Mouse (Mus musculus): ENCODE results near the gene Cdk8.
"Not testable (repeated sequence)": the region's sequence is repeated elsewhere in the genome, so short reads cannot be mapped to it uniquely, and the experiment has no call there.

Cdk8 gene

GRCm38 (mm10) chr5:146230864-146231654 lies at the start of gene Cdk8:
Cdk8 (plus strand) TSS chr5:146231230.
- DNase-seq (ENCODE audit: low spot score in 2 of 2): peak; percentile 93 to 94

GRCm38 (mm10) chr5:146185204-146185603 lies 45.8 kb upstream of the Cdk8 start, which contains the start of gene 1700001J03Rik:
1700001J03Rik (minus strand) TSS chr5:146185304.
- not testable (repeated sequence) for DNase-seq (ENCODE audit: low spot score in 2 of 2)

- DNase-seq (ENCODE audit: low spot score in 2 of 2): peak; percentile 11 to 31
Measured at GRCm38 (mm10) chr5:146187441-146187840, 43.6 kb upstream of the Cdk8 start.

- no peak for DNase-seq (ENCODE audit: low spot score in 2 of 2)
Measured at GRCm38 (mm10) chr5:146188144-146188543, 42.9 kb upstream of the Cdk8 start.

- no peak for DNase-seq (ENCODE audit: low spot score in 2 of 2)
Measured at GRCm38 (mm10) chr5:146188712-146189111, 42.3 kb upstream of the Cdk8 start.

GRCm38 (mm10) chr5:146190093-146190492 lies 40.9 kb upstream of the Cdk8 start:
- DNase-seq (ENCODE audit: low spot score in 2 of 2): no peak

GRCm38 (mm10) chr5:146190501-146191269 lies 40.3 kb upstream of the Cdk8 start:
- DNase-seq (ENCODE audit: low spot score in 2 of 2): no peak

- DNase-seq (ENCODE audit: low spot score in 2 of 2): no peak
Measured at GRCm38 (mm10) chr5:146193360-146193759, 37.7 kb upstream of the Cdk8 start.

- DNase-seq (ENCODE audit: low spot score in 2 of 2): no peak
Measured at GRCm38 (mm10) chr5:146199073-146199472, 32.0 kb upstream of the Cdk8 start.

- DNase-seq (ENCODE audit: low spot score in 2 of 2): no peak
Measured at GRCm38 (mm10) chr5:146199540-146199939, 31.5 kb upstream of the Cdk8 start.

- DNase-seq (ENCODE audit: low spot score in 2 of 2): no peak
Measured at GRCm38 (mm10) chr5:146200580-146200979, 30.4 kb upstream of the Cdk8 start.

- DNase-seq (ENCODE audit: low spot score in 2 of 2): no peak
Measured at GRCm38 (mm10) chr5:146203921-146204320, 27.1 kb upstream of the Cdk8 start.

- no peak for DNase-seq (ENCODE audit: low spot score in 2 of 2)
Measured at GRCm38 (mm10) chr5:146205537-146205936, 25.5 kb upstream of the Cdk8 start.

GRCm38 (mm10) chr5:146220501-146220878 lies 10.5 kb upstream of the Cdk8 start:
- DNase-seq (ENCODE audit: low spot score in 2 of 2): no peak

- DNase-seq (ENCODE audit: low spot score in 2 of 2): peak; percentile 92 to 96
Measured at GRCm38 (mm10) chr5:146220879-146221714, 9.9 kb upstream of the Cdk8 start, which contains the start of gene Rnf6. Rnf6 (minus strand) TSS chr5:146221555.

GRCm38 (mm10) chr5:146221722-146222121 lies 9.3 kb upstream of the Cdk8 start:
- DNase-seq (ENCODE audit: low spot score in 2 of 2): no peak

GRCm38 (mm10) chr5:146223786-146224185 lies 7.2 kb upstream of the Cdk8 start:
- DNase-seq (ENCODE audit: low spot score in 2 of 2): no peak

GRCm38 (mm10) chr5:146227496-146227895 lies 3.5 kb upstream of the Cdk8 start:
- no peak for DNase-seq (ENCODE audit: low spot score in 2 of 2)

GRCm38 (mm10) chr5:146229869-146230650 lies 970 bp upstream of the Cdk8 start:
- DNase-seq (ENCODE audit: low spot score in 2 of 2): no peak

- DNase-seq (ENCODE audit: low spot score in 2 of 2): peak; percentile 12 to 29
Measured at GRCm38 (mm10) chr5:146231655-146231996, 596 bp downstream of the Cdk8 start.

- DNase-seq (ENCODE audit: low spot score in 2 of 2): no peak
Measured at GRCm38 (mm10) chr5:146232056-146232675, 1.1 kb downstream of the Cdk8 start.

All from right cerebral cortex, postnatal 36 days (tissue).